Mouse (Mus musculus): ENCODE data around the gene Ly6g6e.

GRCm38 (mm10) chr17:35121143-35121799 lies 44.6 kb downstream of the Ly6g6e start, which contains the start of gene Gpank1:
- TF ChIP-seq CTCF (IDR thresholded peaks at IDR 0.05; ENCODE audit: borderline replicate concordance, insufficient read depth, low read depth, low read length) (no peak), POLR2A (IDR thresholded peaks at IDR 0.05; ENCODE audit: borderline replicate concordance, insufficient read depth, low read length) (peak; percentile 52; the same call in 1 of the 2 replicates)

Measured in cerebellum, adult 2 months (tissue).